Mouse (Mus musculus) cortical plate, adult 2 months (tissue): ENCODE measurements at regions not wholly inside any gene's neighbourhood (a gene's known extent, or its start where the extent isn't known, plus 50 kb on each side); places are given as distances from the start of the nearest gene placed in this dataset.

ENCODE experiments used
- CTCF ChIP-seq: fragments of 200-500 bp; IDR thresholded peaks from 2 replicates; pipeline ENCODE4 v1.5.1; 2011; ENCODE audit warnings: mild to moderate bottlenecking, control low read depth, low read length; ENCODE audit not compliant: insufficient read depth; ENCODE audit errors: extremely low read depth
- POLR2A ChIP-seq: fragments of 200-500 bp; IDR thresholded peaks from 2 replicates; pipeline ENCODE4 v1.6.1; 2011; ENCODE audit warnings: mild to moderate bottlenecking, low read length, control low read depth; ENCODE audit not compliant: insufficient read depth; ENCODE audit errors: extremely low read depth

DNA sequence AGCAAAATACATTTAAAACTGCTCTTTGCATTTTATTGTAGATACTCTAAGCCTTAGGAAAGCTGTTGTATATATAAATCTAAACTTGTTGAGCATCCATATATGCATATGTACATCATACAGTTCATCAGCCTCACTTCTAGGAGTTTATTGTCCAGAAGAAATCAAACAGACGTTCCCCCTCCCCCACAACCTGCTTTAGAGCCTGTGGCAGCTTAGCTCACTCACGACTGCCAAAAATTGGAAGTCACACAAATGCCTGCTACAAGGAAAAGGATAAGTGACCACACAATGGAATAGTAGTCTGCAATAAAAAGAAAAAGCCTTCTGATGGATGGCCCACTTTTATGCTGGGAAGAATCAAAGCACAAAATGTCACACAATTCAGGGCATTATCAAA, 267.8 kb downstream of the Tcerg1l start:
- no peak for TF ChIP-seq CTCF
- no peak for TF ChIP-seq POLR2A
